Mouse (Mus musculus): ENCODE measurements around the gene Impdh2.

Gene Impdh2

GRCm38 (mm10) chr9:108569381-108570206, 9.5 kb downstream of the Impdh2 start, which contains the start of gene Dalrd3:
Gene Dalrd3, plus strand, starts transcription at chr9:108569886.
- DNase-seq (ENCODE audit: low spot score in 2 of 2), result peak in 1 of 2 experiments; percentile 92

GRCm38 (mm10) chr9:108570207-108570896, 10.3 kb downstream of the Impdh2 start:
- peak in 1 of 2 experiments; percentile 73 for DNase-seq (ENCODE audit: low spot score in 2 of 2)

GRCm38 (mm10) chr9:108571401-108571973, 11.4 kb downstream of the Impdh2 start:
- DNase-seq (ENCODE audit: low spot score in 2 of 2), result no peak

GRCm38 (mm10) chr9:108572321-108572720, 12.2 kb downstream of the Impdh2 start:
- DNase-seq (ENCODE audit: low spot score in 2 of 2), result no peak

GRCm38 (mm10) chr9:108573774-108574690, 13.9 kb downstream of the Impdh2 start:
- DNase-seq (ENCODE audit: low spot score in 2 of 2), result no peak

- DNase-seq (ENCODE audit: low spot score in 2 of 2), result no peak
Measured at GRCm38 (mm10) chr9:108574921-108575320, 14.8 kb downstream of the Impdh2 start.

GRCm38 (mm10) chr9:108575321-108576297, 15.5 kb downstream of the Impdh2 start:
- no peak for DNase-seq (ENCODE audit: low spot score in 2 of 2)

GRCm38 (mm10) chr9:108577025-108577424, 16.9 kb downstream of the Impdh2 start:
- DNase-seq (ENCODE audit: low spot score in 2 of 2), result no peak

- no peak for DNase-seq (ENCODE audit: low spot score in 2 of 2)
Measured at GRCm38 (mm10) chr9:108577934-108578544, 18.0 kb downstream of the Impdh2 start.

GRCm38 (mm10) chr9:108578545-108579343, 18.7 kb downstream of the Impdh2 start, which contains the start of gene Wdr6:
Gene Wdr6, minus strand, starts transcription at chr9:108578739.
- peak; percentile 85 to 90 for DNase-seq (ENCODE audit: low spot score in 2 of 2)

- no peak for DNase-seq (ENCODE audit: low spot score in 2 of 2)
Measured at GRCm38 (mm10) chr9:108579344-108579690, 19.2 kb downstream of the Impdh2 start.

- DNase-seq (ENCODE audit: low spot score in 2 of 2), result peak; percentile 92 to 94
Measured at GRCm38 (mm10) chr9:108587571-108588180, 27.6 kb downstream of the Impdh2 start.

- no peak for DNase-seq (ENCODE audit: low spot score in 2 of 2)
Measured at GRCm38 (mm10) chr9:108589229-108589628, 29.1 kb downstream of the Impdh2 start.

GRCm38 (mm10) chr9:108591462-108591861, 31.4 kb downstream of the Impdh2 start:
- DNase-seq (ENCODE audit: low spot score in 2 of 2), result no peak

- DNase-seq (ENCODE audit: low spot score in 2 of 2), result no peak
Measured at GRCm38 (mm10) chr9:108594354-108594753, 34.3 kb downstream of the Impdh2 start.

- peak in 1 of 2 experiments; percentile 71 for DNase-seq (ENCODE audit: low spot score in 2 of 2)
Measured at GRCm38 (mm10) chr9:108596998-108597764, 37.1 kb downstream of the Impdh2 start, which contains the start of gene P4htm. Gene P4htm, minus strand, starts transcription at chr9:108597667.

GRCm38 (mm10) chr9:108599021-108599566, 39.0 kb downstream of the Impdh2 start:
- no peak for DNase-seq (ENCODE audit: low spot score in 2 of 2)
